Mouse (Mus musculus) ES-Bruce4 (cell line): ENCODE measurements around the gene Cnga4.

Experiments
- CTCF ChIP-seq: IDR thresholded peaks from one replicate; pipeline ENCODE4 v1.8.1; 2011; ENCODE audit warnings: low read depth, low read length
- POLR2A ChIP-seq: IDR thresholded peaks from one replicate; pipeline ENCODE4 v1.8.1; 2011; ENCODE audit warnings: low read length; ENCODE audit not compliant: insufficient read depth

DNA sequence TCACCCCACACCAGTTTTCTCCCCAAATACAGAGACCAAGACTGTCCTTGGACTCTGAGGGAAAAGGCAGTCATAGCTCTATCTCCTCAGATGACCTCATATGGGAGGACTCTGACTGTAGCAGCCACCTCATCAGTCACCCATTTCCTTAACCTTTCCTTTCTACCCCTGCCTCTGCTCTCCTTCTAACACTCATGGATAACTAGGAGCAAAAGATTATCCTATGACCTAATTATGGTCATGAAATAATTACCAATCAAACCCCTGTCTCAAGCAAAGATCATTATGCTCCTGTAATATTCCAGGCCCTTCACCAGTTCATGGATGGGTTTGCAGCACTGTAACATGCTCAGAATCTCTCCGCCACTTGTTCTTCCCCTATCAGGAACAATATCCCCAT, 36.4 kb upstream of the Cnga4 start, which contains the start of gene Olfr692:
- TF ChIP-seq POLR2A = no peak
- TF ChIP-seq CTCF = no peak
